Mouse (Mus musculus) liver, embryonic 11.5 days (tissue): ENCODE measurements around the gene Alkbh6. TPM values are rescaled to one million over a fixed set of nuclear protein-coding genes. Genes with fewer than 3 reads are reported as not detected.

Experiments used
- ATAC-seq: fragments of 200-750 bp; cut with Nextera tagmentation; replicated peaks from 2 replicates; pipeline ENCODE4 v1.8.0; 2017; ENCODE audit warnings: moderate number of reproducible peaks, mild to moderate bottlenecking, moderate TSS enrichment, moderate library complexity; ENCODE audit not compliant: low FRiP score
- DNase-seq: peaks from one replicate; pipeline ENCODE4 v3.0.0-alpha.2; 2017; ENCODE audit warnings: low spot score
- H3K27ac ChIP-seq: fragments of 300-500 bp; sonication (generic); 2 replicates; pipeline ENCODE4 v1.5.1; 2014; ENCODE audit warnings: mild to moderate bottlenecking, low read depth, low read length, control low read depth
- H3K27me3 ChIP-seq: fragments of 300-500 bp; sonication (generic); replicated peaks from 2 replicates; pipeline ENCODE4 v1.6.1; 2014; ENCODE audit warnings: low read length, mixed read lengths; ENCODE audit not compliant: control insufficient read depth, insufficient read depth
- H3K36me3 ChIP-seq: fragments of 300-500 bp; sonication (generic); 2 replicates; pipeline ENCODE4 v1.6.1; 2014; ENCODE audit warnings: mild to moderate bottlenecking, low read length, moderate library complexity, mixed read lengths; ENCODE audit not compliant: control insufficient read depth, insufficient read depth
- H3K4me1 ChIP-seq: fragments of 300-500 bp; sonication (generic); replicated peaks from 2 replicates; pipeline ENCODE4 v1.6.1; 2014; ENCODE audit warnings: low read length, mixed read lengths; ENCODE audit not compliant: control insufficient read depth, insufficient read depth
- H3K4me2 ChIP-seq: fragments of 300-500 bp; sonication (generic); 2 replicates; pipeline ENCODE4 v1.6.1; 2014; ENCODE audit warnings: mild to moderate bottlenecking, control low read depth, moderate library complexity
- H3K4me3 ChIP-seq: fragments of 300-500 bp; sonication (generic); 2 replicates; pipeline ENCODE4 v1.5.1; 2014; ENCODE audit warnings: low read depth, low read length, control low read depth
- H3K9ac ChIP-seq: fragments of 300-500 bp; sonication (generic); 2 replicates; pipeline ENCODE4 v1.6.1; 2014; ENCODE audit warnings: low read depth, low read length, control low read depth
- H3K9me3 ChIP-seq: fragments of 300-500 bp; sonication (generic); 2 replicates; pipeline ENCODE4 v1.6.1; 2016; ENCODE audit warnings: low read length, inconsistent platforms, mixed read lengths; ENCODE audit not compliant: control insufficient read depth
- WGBS: fragments of 180-500 bp; shearing (Covaris S2); extraction: QIAGEN DNeasy Blood & Tissue Kit; methylation state at CpG from one replicate; pipeline ENCODE4 v1.1.7; 2014; 5-methylcytosine and 5-hydroxymethylcytosine counted together
- polyA plus RNA-seq: library from polyadenylated mRNA; unstranded; fragments of >200 nt; fragmentation: Nextera tagmentation; extraction: Ambion mirVana; gene quantifications from 2 replicates; pipeline ENCODE4 v1.2.1, GENCODE M21; 2014

The Alkbh6 gene
- polyA plus RNA-seq, 1 experiment from 2014 or later = 43.4 TPM

GRCm38 (mm10) chr7:30279536-30279935, 29.0 kb upstream of the Alkbh6 start:
- WGBS = 0% methylated on average over 6 of the region's 6 CpGs
- ATAC-seq (peak; percentile 45; the same call in 1 of the 2 replicates), DNase-seq (no peak)
- Histone ChIP-seq H3K4me2 (peak overlapping the region; percentile 99), H3K9ac (peak overlapping the region; percentile 88), H3K27me3 (no peaks in the 10 kb centered on the region), H3K9me3 (no peaks in the 10 kb centered on the region), H3K4me1 (peaks cover 11% of the 10 kb centered on the region), H3K27ac (peak overlapping the region; percentile 98), H3K4me3 (peak overlapping the region; percentile 87), H3K36me3 (0 out of 2 replicates have a peak, but pooled peaks cover 2% of the 10 kb centered on the region)

GRCm38 (mm10) chr7:30279951-30280669, 28.4 kb upstream of the Alkbh6 start, which contains the start of the genes Thap8 and Wdr62:
Gene Thap8 (plus strand): TSS chr7:30280094.
Gene Wdr62 (minus strand): TSS chr7:30280419.
- ATAC-seq (peak; percentile 95), DNase-seq (peak; percentile 90)
- Histone ChIP-seq H3K9me3 (no peaks in the 10 kb centered on the region), H3K36me3 (0 out of 2 replicates have a peak, but pooled peaks cover under 1% of the 10 kb centered on the region), H3K4me1 (peaks cover 11% of the 10 kb centered on the region), H3K4me3 (peak within 1 kb of the TSS; percentile 87), H3K4me2 (peak within 1 kb of the TSS; percentile 99), H3K27ac (peak within 1 kb of the TSS; percentile 98), H3K27me3 (no peaks in the 10 kb centered on the region), H3K9ac (peak within 1 kb of the TSS; percentile 88)
- under 1% methylated on average over 48 of the region's 49 CpGs for whole genome bisulfite sequencing

- DNase-seq (peak; percentile 79), ATAC-seq (peak; percentile 68)
- Histone ChIP-seq H3K4me3 (peak overlapping the region; percentile 87), H3K9ac (peak overlapping the region; percentile 64), H3K4me2 (peak overlapping the region; percentile 99), H3K36me3 (no peaks in the 10 kb centered on the region), H3K27me3 (no peaks in the 10 kb centered on the region), H3K9me3 (no peaks in the 10 kb centered on the region), H3K27ac (peak overlapping the region; percentile 98), H3K4me1 (peaks cover 11% of the 10 kb centered on the region)
- under 1% methylated on average over 20 of the region's 20 CpGs for WGBS
These were observed 27.8 kb upstream of the Alkbh6 start for GRCm38 (mm10) chr7:30280670-30281138.

- Histone ChIP-seq H3K4me3 (no peak overlapping the region), H3K36me3 (no peaks in the 10 kb centered on the region), H3K4me2 (no peak overlapping the region; the same call in 1 of the 2 replicates), H3K9ac (no peak overlapping the region), H3K27me3 (no peaks in the 10 kb centered on the region), H3K4me1 (peaks cover 11% of the 10 kb centered on the region), H3K27ac (no peak overlapping the region), H3K9me3 (no peaks in the 10 kb centered on the region)
- no peak for DNase-seq
- 67% methylated on average over 4 of the region's 4 CpGs for WGBS
- ATAC-seq = no peak
These were observed 27.0 kb upstream of the Alkbh6 start for GRCm38 (mm10) chr7:30281522-30281921.

GRCm38 (mm10) chr7:30282740-30283139, 25.8 kb upstream of the Alkbh6 start:
- 0 out of 2 replicates have a peak, but pooled peaks cover 3% of the 10 kb centered on the region for H3K27me3 ChIP-seq
- peaks cover 11% of the 10 kb centered on the region for H3K4me1 ChIP-seq
- DNase-seq (no peak), ATAC-seq (no peak)
- no peak overlapping the region for H3K27ac ChIP-seq
- H3K36me3 ChIP-seq = no peaks in the 10 kb centered on the region
- no peak overlapping the region for H3K9ac ChIP-seq
- no peaks in the 10 kb centered on the region for H3K9me3 ChIP-seq
- no peak overlapping the region for H3K4me2 ChIP-seq
- 70% methylated on average over 7 of the region's 7 CpGs for WGBS
- no peak overlapping the region for H3K4me3 ChIP-seq

GRCm38 (mm10) chr7:30286701-30287410, 21.7 kb upstream of the Alkbh6 start:
- H3K9me3 ChIP-seq = no peaks in the 10 kb centered on the region
- H3K27me3 ChIP-seq = peaks cover 6% of the 10 kb centered on the region; the same call in 1 of the 2 replicates
- H3K4me1 ChIP-seq = no peaks in the 10 kb centered on the region
- DNase-seq (no peak), ATAC-seq (no peak)
- H3K36me3 ChIP-seq = no peaks in the 10 kb centered on the region
- no peak overlapping the region for H3K4me2 ChIP-seq
- H3K9ac ChIP-seq = no peak overlapping the region
- no peak overlapping the region for H3K4me3 ChIP-seq
- no peak overlapping the region for H3K27ac ChIP-seq
- WGBS = 70% methylated on average over 8 of the region's 8 CpGs

- Histone ChIP-seq H3K36me3 (no peaks in the 10 kb centered on the region), H3K9me3 (no peaks in the 10 kb centered on the region), H3K4me2 (no peak overlapping the region), H3K4me1 (no peaks in the 10 kb centered on the region), H3K27ac (no peak overlapping the region), H3K4me3 (no peak overlapping the region), H3K27me3 (peaks cover 8% of the 10 kb centered on the region; the same call in 1 of the 2 replicates), H3K9ac (no peak overlapping the region)
- DNase-seq (no peak), ATAC-seq (no peak)
- 59% methylated on average over 6 of the region's 6 CpGs for WGBS
These were observed 20.5 kb upstream of the Alkbh6 start for GRCm38 (mm10) chr7:30288046-30288445.

- no peak for DNase-seq
- no peaks in the 10 kb centered on the region for H3K4me1 ChIP-seq
- WGBS = 70% methylated on average over 7 of the region's 7 CpGs
- no peak overlapping the region for H3K4me3 ChIP-seq
- no peak for ATAC-seq
- H3K9me3 ChIP-seq = no peaks in the 10 kb centered on the region
- H3K36me3 ChIP-seq = no peaks in the 10 kb centered on the region
- peaks cover 8% of the 10 kb centered on the region; the same call in 1 of the 2 replicates for H3K27me3 ChIP-seq
- no peak overlapping the region for H3K27ac ChIP-seq
- no peak overlapping the region for H3K9ac ChIP-seq
- no peak overlapping the region for H3K4me2 ChIP-seq
These were observed 19.3 kb upstream of the Alkbh6 start for GRCm38 (mm10) chr7:30289071-30289713.
